19 mouse cellular contexts compared by ENCODE assay signal in the genomic region with DNA sequence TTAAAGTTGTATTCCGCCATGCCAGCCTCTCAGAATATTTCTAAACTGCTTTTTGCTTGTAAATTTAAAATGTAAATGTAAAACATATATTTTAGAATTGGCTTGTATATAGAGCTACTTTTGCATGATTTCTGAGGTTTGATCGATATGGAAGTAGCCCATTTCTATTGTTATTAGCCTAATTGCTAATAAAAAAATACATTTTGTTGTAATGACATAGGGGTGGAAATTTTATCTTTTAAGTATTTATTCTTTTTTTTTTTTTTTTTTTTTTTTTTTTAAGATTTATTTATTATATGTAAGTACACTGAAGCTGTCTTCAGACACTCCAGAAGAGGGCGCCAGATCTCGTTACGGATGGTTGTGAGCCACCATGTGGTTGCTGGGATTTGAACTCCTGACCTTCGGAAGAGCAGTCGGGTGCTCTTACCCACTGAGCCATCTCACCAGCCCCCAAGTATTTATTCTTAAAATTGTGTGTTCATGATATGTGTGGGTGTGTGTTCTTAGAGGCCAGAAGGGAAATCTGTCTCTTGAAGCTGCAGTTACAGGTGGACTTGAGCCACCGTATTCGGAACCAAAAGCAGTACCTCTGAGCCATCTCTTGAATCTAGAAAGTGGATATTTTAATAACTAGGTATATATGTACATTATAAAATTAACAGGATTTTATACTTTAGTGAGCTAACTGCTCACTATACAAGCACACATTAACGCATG. TPM values are rescaled to one million over a fixed set of nuclear protein-coding genes. Genes with fewer than 3 reads are reported as not detected.
DNase-seq lines count a peak whose midpoint lies in the region; ATAC-seq and TF ChIP-seq lines count a peak whose summit lies in the region.
"Not testable (repeated sequence)": the region's sequence is repeated elsewhere in the genome, so short reads cannot be mapped to it uniquely, and the experiment has no call there.
"Had no signal": no experiment of that assay in that cellular context is flagged by ENCODE, and none has a peak within 500 bp of the region (broad histone marks: within the 10 kb centered on the region; RNA-seq: fewer than 3 reads in every experiment).

No protein-coding gene starts in this region.

- not testable (repeated sequence) for TF ChIP-seq POLR2A in CH12.LX (IDR thresholded peaks at IDR 0.05; ENCODE audit: low read depth, low read length); liver, adult 2 months (IDR thresholded peaks at IDR 0.05; ENCODE audit: extremely low read depth, insufficient read depth, low read length); small intestine, adult 2 months (IDR thresholded peaks at IDR 0.05; ENCODE audit: low read depth, low read length)

- in situ Hi-C loops in CH12.LX (cut with MboI; ENCODE audit: low pct_ligation_motif_present, low pct_unique_long_range_greater_than_20kb, low sequenced_read_pairs): loop anchor here (10.0 kb wide), 1 partner anchor 68 kb away; the partner anchor contains the start of gene Tnfaip8l2
- in situ Hi-C loops in Patski (cut with MboI; ENCODE audit: low pct_unique_long_range_greater_than_20kb): loop anchor here (5.0 kb wide), 1 partner anchor 71 kb away; the partner anchor contains the start of gene Tnfaip8l2

- not testable (repeated sequence) for DNase-seq in CH12.LX (ENCODE audit: extremely low read depth); Patski (ENCODE audit: low read depth, low spot score); liver, adult 2 months (ENCODE audit: extremely low read depth, low read depth, low spot score); liver, postnatal 0 days
- peak; percentile 46 for DNase-seq in induced T-regulatory cell, adult 2 months (ENCODE audit: low read depth)

- not testable (repeated sequence) for H3K9ac ChIP-seq in CH12.LX (ENCODE audit: insufficient read depth, low read depth); liver, adult 2 months (ENCODE audit: low read depth, low read length); liver, postnatal 0 days (replicated peaks)

- not testable (repeated sequence) for TF ChIP-seq RAD21 in CH12.LX (IDR thresholded peaks at IDR 0.05; ENCODE audit: low read depth, low read length)

- not testable (repeated sequence) for H3K9me3 ChIP-seq in CH12.LX (replicated peaks; ENCODE audit: low read length); liver, postnatal 0 days (ENCODE audit: low read length)

- POLR2A ChIA-PET in Patski (lab: Charles Lee): interaction anchor here (1.5 kb wide), 1 partner anchor 13 kb away, joined by 4 read pairs; no protein-coding TSS in a partner anchor

- H3K27ac ChIP-seq in CH12.LX (ENCODE audit: insufficient read depth, low read depth); small intestine, adult 2 months (ENCODE audit: insufficient read depth, low read depth, low read length): not testable (repeated sequence)
- H3K27ac ChIP-seq in liver, adult 2 months (replicated peaks; ENCODE audit: insufficient read depth, low read depth, low read length): peak overlapping the region; percentile 74
- peak overlapping the region; percentile 35; the same call in 1 of the 2 replicates for H3K27ac ChIP-seq in liver, postnatal 0 days (ENCODE audit: low read depth)

- 47% methylated on average over 9 of the region's 10 CpGs for WGBS in liver, adult 2 months
- 81% methylated on average over 7 of the region's 10 CpGs for WGBS in liver, postnatal 0 days (ENCODE audit: insufficient replicate concordance)
- WGBS in small intestine, adult 2 months: 88% methylated on average over 9 of the region's 10 CpGs

- TF ChIP-seq CTCF in CH12.LX (conservative IDR thresholded peaks at IDR 0.05 in 1 of 2, IDR thresholded peaks at IDR 0.05 in 1 of 2; ENCODE audit: low read depth in 2 of 2, low read length in 2 of 2) (peak in 1 of 2 experiments; percentile 36; a peak in 1 of 4 replicates), Patski (IDR thresholded peaks at IDR 0.05) (peak; percentile 52)
- TF ChIP-seq CTCF in liver, adult 2 months (IDR thresholded peaks at IDR 0.05; ENCODE audit: low read depth, low read length): not testable (repeated sequence)
- peak; percentile 12; the same call in 1 of the 2 replicates for TF ChIP-seq CTCF in liver, postnatal 0 days (IDR thresholded peaks at IDR 0.05; ENCODE audit: low read depth)
- peak; percentile 12; the same call in 1 of the 2 replicates for TF ChIP-seq CTCF in small intestine, adult 2 months (IDR thresholded peaks at IDR 0.05; ENCODE audit: extremely low read depth, insufficient read length, insufficient replicate concordance, low read depth, low read length)

- dilution Hi-C loops in CH12.LX (cut with MboI; ENCODE audit: extremely low pct_ligation_motif_present, extremely low pct_unique_long_range_greater_than_20kb, low sequenced_read_pairs): not testable (repeated sequence)

- not testable (repeated sequence) for H3K4me2 ChIP-seq in CH12.LX (ENCODE audit: insufficient read depth, low read depth, poor library complexity, severe bottlenecking); liver, postnatal 0 days (ENCODE audit: low read depth, low read length)

- not testable (repeated sequence) for H3K4me1 ChIP-seq in CH12.LX (ENCODE audit: control insufficient read depth in 1 of 2, insufficient read depth in 2 of 2); small intestine, adult 2 months (ENCODE audit: control insufficient read depth, insufficient read depth, insufficient read length, low read length)
- H3K4me1 ChIP-seq in liver, adult 2 months (ENCODE audit: control insufficient read depth, insufficient read depth, low read length): peaks cover 20% of the 10 kb centered on the region
- peaks cover 15% of the 10 kb centered on the region for H3K4me1 ChIP-seq in liver, postnatal 0 days (ENCODE audit: insufficient read depth)

- CTCF ChIA-PET in Patski (lab: Charles Lee): interaction anchor here (0.7 to 6.9 kb wide), 10 partner anchors 12 to 77 kb away, joined by 3 to 51 read pairs (median 3); no protein-coding TSS in a partner anchor

- not testable (repeated sequence) for ATAC-seq in Patski; liver, postnatal 0 days

- H3K27me3 ChIP-seq in CH12.LX (replicated peaks); Patski; liver, adult 2 months (ENCODE audit: control insufficient read depth, insufficient read depth, low read length); liver, postnatal 0 days (ENCODE audit: insufficient read depth, low read length); small intestine, adult 2 months (ENCODE audit: control insufficient read depth, insufficient read depth, low read length): not testable (repeated sequence)

- not testable (repeated sequence) for H3K4me3 ChIP-seq in CH12.LX (replicated peaks in 1 of 3; ENCODE audit: low read depth in 2 of 3, low read length in 2 of 3, poor library complexity in 1 of 3); liver, adult 2 months (ENCODE audit: insufficient read depth, low read depth, low read length); liver, postnatal 0 days (ENCODE audit: low read depth, low read length); small intestine, adult 2 months (ENCODE audit: low read depth, low read length)

- H3K79me2 ChIP-seq in CH12.LX (replicated peaks; ENCODE audit: control insufficient read depth, extremely low read depth, insufficient read depth, poor library complexity, severe bottlenecking): peaks cover 12% of the 10 kb centered on the region
- not testable (repeated sequence) for H3K79me2 ChIP-seq in liver, adult 2 months (ENCODE audit: control insufficient read depth, insufficient read depth, low read length)

- H3K36me3 ChIP-seq in CH12.LX (replicated peaks in 1 of 2; ENCODE audit: control insufficient read depth in 1 of 2, insufficient read depth in 1 of 2, low read length in 1 of 2): peaks cover 18 to 64% of the 10 kb centered on the region in 2 experiments
- H3K36me3 ChIP-seq in liver, adult 2 months (ENCODE audit: control insufficient read depth, insufficient read depth, low read length): not testable (repeated sequence)
- peaks cover 33% of the 10 kb centered on the region for H3K36me3 ChIP-seq in liver, postnatal 0 days (replicated peaks; ENCODE audit: insufficient read depth, low read length)
- peaks cover 22% of the 10 kb centered on the region for H3K36me3 ChIP-seq in small intestine, adult 2 months (ENCODE audit: control insufficient read depth, insufficient read depth, low read length)

- TF ChIP-seq EP300 in CH12.LX (IDR thresholded peaks at IDR 0.05; ENCODE audit: low read length); liver, postnatal 0 days (IDR thresholded peaks at IDR 0.05; ENCODE audit: low read depth): not testable (repeated sequence)

RNA-seq across cellular contexts. Expression of gene Gabpb2, which starts 4.7 kb away (rescaled TPM):
- 14.7 and 18.2 TPM in 2 replicates for total RNA-seq in CH12.LX (2012; rRNA removed)
- total RNA-seq in CH12.LX (2014; rRNA removed): 15.4 and 16.6 TPM in 2 replicates
- polyA plus RNA-seq in CH12.LX (2012; ENCODE audit: insufficient read length, low read depth): 20.6 and 21.1 TPM in 2 replicates
- polyA plus RNA-seq in Patski (2021): 25.8 TPM
- 13.7 and 17.6 TPM in 2 replicates for total RNA-seq in liver, adult 2 months (2014; rRNA removed)
- polyA plus RNA-seq in liver, adult 2 months (2012; rRNA removed): 4.4 and 6.1 TPM in 2 replicates
- polyA plus RNA-seq in liver, postnatal 0 days (2015; fragmentation: Nextera tagmentation; extraction: Ambion mirVana): 2.5 and 3.9 TPM in 2 replicates
- 2.9 and 7.4 TPM in 2 replicates for polyA plus RNA-seq in small intestine, adult 2 months (2012; rRNA removed)

RNA-seq across cellular contexts. Expression of gene Cdc42se1, which starts 15.5 kb away (rescaled TPM):
- total RNA-seq in CH12.LX (2012; rRNA removed) (55.3 and 82.3 TPM in 2 replicates), CH12.LX (2014; rRNA removed) (66.3 and 71.1 TPM in 2 replicates)
- polyA plus RNA-seq in CH12.LX (2012; ENCODE audit: insufficient read length, low read depth) (123 and 128 TPM in 2 replicates), Patski (2021) (165 TPM)
- 8.9 and 12.3 TPM in 2 replicates for total RNA-seq in liver, adult 2 months (2014; rRNA removed)
- 12.4 and 13.1 TPM in 2 replicates for polyA plus RNA-seq in liver, adult 2 months (2012; rRNA removed)
- 31.7 and 32.3 TPM in 2 replicates for polyA plus RNA-seq in liver, postnatal 0 days (2015; fragmentation: Nextera tagmentation; extraction: Ambion mirVana)
- polyA plus RNA-seq in small intestine, adult 2 months (2012; rRNA removed): 26.1 and 41.6 TPM in 2 replicates

RNA-seq across cellular contexts. Expression of gene Mllt11, which starts 18.9 kb away (rescaled TPM):
- total RNA-seq in CH12.LX (2012; rRNA removed): 10.0 and 11.5 TPM in 2 replicates
- 9.5 and 10.0 TPM in 2 replicates for total RNA-seq in CH12.LX (2014; rRNA removed)
- 23.9 and 24.2 TPM in 2 replicates for polyA plus RNA-seq in CH12.LX (2012; ENCODE audit: insufficient read length, low read depth)
- polyA plus RNA-seq in Patski (2021): 65.8 TPM
- 0.81 and 0.83 TPM in 2 replicates for total RNA-seq in liver, adult 2 months (2014; rRNA removed)
- 0.81 and 1.4 TPM in 2 replicates for polyA plus RNA-seq in liver, adult 2 months (2012; rRNA removed)
- 2.0 and 2.3 TPM in 2 replicates for polyA plus RNA-seq in liver, postnatal 0 days (2015; fragmentation: Nextera tagmentation; extraction: Ambion mirVana)
- 13.1 and 14.0 TPM in 2 replicates for polyA plus RNA-seq in small intestine, adult 2 months (2012; rRNA removed)

RNA-seq across cellular contexts. Expression of gene Gm128, which starts 28.3 kb away (rescaled TPM):
- not detected in 2 replicates for total RNA-seq in CH12.LX (2012; rRNA removed)
- total RNA-seq in CH12.LX (2014; rRNA removed): not detected in 2 replicates
- not detected in 2 replicates for polyA plus RNA-seq in CH12.LX (2012; ENCODE audit: insufficient read length, low read depth)
- 0.06 TPM for polyA plus RNA-seq in Patski (2021)
- total RNA-seq in liver, adult 2 months (2014; rRNA removed): 0.09 TPM in 1 of 2 replicates, not detected in the other
- polyA plus RNA-seq in liver, adult 2 months (2012; rRNA removed): 0.06 TPM in 1 of 2 replicates, not detected in the other
- 0.08 TPM in 1 of 2 replicates, not detected in the other for polyA plus RNA-seq in liver, postnatal 0 days (2015; fragmentation: Nextera tagmentation; extraction: Ambion mirVana)
- 0.13 and 0.18 TPM in 2 replicates for polyA plus RNA-seq in small intestine, adult 2 months (2012; rRNA removed)
- total RNA-seq: adrenal gland, postnatal 14 days; gastrocnemius, adult 8-10 months; gastrocnemius, postnatal 25 days; heart, adult 18-20 months; heart, postnatal 14 days had no signal
- polyA plus RNA-seq: forebrain, embryonic 14.5 days; hindbrain, embryonic 11.5 days had no signal

RNA-seq across cellular contexts. Expression of gene Bnipl, which starts 37.9 kb away (rescaled TPM):
- total RNA-seq in CH12.LX (2012; rRNA removed) (0.17 TPM in 1 of 2 replicates, not detected in the other), CH12.LX (2014; rRNA removed) (not detected in 2 replicates)
- polyA plus RNA-seq in CH12.LX (2012; ENCODE audit: insufficient read length, low read depth) (0.30 and 0.33 TPM in 2 replicates), Patski (2021) (0.24 TPM)
- total RNA-seq in liver, adult 2 months (2014; rRNA removed): 0.07 TPM in 1 of 2 replicates, not detected in the other
- 0.16 TPM in 1 of 2 replicates, not detected in the other for polyA plus RNA-seq in liver, adult 2 months (2012; rRNA removed)
- polyA plus RNA-seq in liver, postnatal 0 days (2015; fragmentation: Nextera tagmentation; extraction: Ambion mirVana): not detected in 2 replicates
- 0.16 and 0.58 TPM in 2 replicates for polyA plus RNA-seq in small intestine, adult 2 months (2012; rRNA removed)
- total RNA-seq: adrenal gland, adult 2 months; common myeloid progenitor, adult 5-6 weeks; gastrocnemius, adult 8-10 months; gastrocnemius, postnatal 25 days; heart, adult 18-20 months; heart, postnatal 4 days; hindbrain, postnatal 0 days had no signal
- polyA plus RNA-seq: adrenal gland, adult 2 months; forebrain, embryonic 14.5 days; forebrain, postnatal 0 days; hindbrain, embryonic 14.5 days; hindbrain, postnatal 0 days had no signal
